Mouse (Mus musculus) hindbrain, postnatal 0 days (tissue): ENCODE results near the gene Slc16a9. TPM values are rescaled to one million over a fixed set of nuclear protein-coding genes. Genes with fewer than 3 reads are reported as not detected.
"Not testable (repeated sequence)": the region's sequence is repeated elsewhere in the genome, so short reads cannot be mapped to it uniquely, and the experiment has no call there.

ENCODE experiments used
- ATAC-seq: fragments of 200-750 bp; cut with Nextera tagmentation; 2 replicates; pipeline ENCODE4 v1.8.0; 2017; ENCODE audit warnings: mild to moderate bottlenecking, moderate TSS enrichment, moderate library complexity
- DNase-seq: peaks from one replicate; pipeline ENCODE4 v3.0.0-alpha.2; 2015; ENCODE audit warnings: low spot score
- H3K27ac ChIP-seq: fragments of 300-500 bp; sonication (generic); 2 replicates; pipeline ENCODE4 v1.5.1; 2014; ENCODE audit warnings: mild to moderate bottlenecking
- H3K27me3 ChIP-seq: fragments of 300-500 bp; sonication (generic); 2 replicates; pipeline ENCODE4 v1.6.1; 2014; ENCODE audit warnings: low read length, mixed read lengths; ENCODE audit not compliant: insufficient read depth
- H3K36me3 ChIP-seq: fragments of 300-500 bp; sonication (generic); 2 replicates; pipeline ENCODE4 v1.6.1; 2014; ENCODE audit warnings: low read length, mixed read lengths; ENCODE audit not compliant: insufficient read depth
- H3K4me1 ChIP-seq: fragments of 300-500 bp; sonication (generic); 2 replicates; pipeline ENCODE4 v1.6.1; 2014; ENCODE audit warnings: antibody characterized with exemption, low read length, mixed read lengths; ENCODE audit not compliant: insufficient read depth
- H3K4me2 ChIP-seq: fragments of 300-500 bp; sonication (generic); 2 replicates; pipeline ENCODE4 v1.6.1; 2014; ENCODE audit warnings: low read depth, mild to moderate bottlenecking, low read length, moderate library complexity, mixed read lengths
- H3K4me3 ChIP-seq: fragments of 300-500 bp; sonication (generic); 2 replicates; pipeline ENCODE4 v1.5.1; 2014; ENCODE audit warnings: low read length
- H3K9ac ChIP-seq: fragments of 300-500 bp; sonication (generic); replicated peaks from 2 replicates; pipeline ENCODE4 v1.6.1; 2014; ENCODE audit warnings: mild to moderate bottlenecking, low read length, moderate library complexity, mixed read lengths
- H3K9me3 ChIP-seq: fragments of 300-500 bp; sonication (generic); 2 replicates; pipeline ENCODE4 v1.6.1; 2016; ENCODE audit warnings: low read length, mixed read lengths
- CTCF ChIP-seq: IDR thresholded peaks from 2 replicates; pipeline ENCODE4 v1.5.1; 2016; ENCODE audit warnings: antibody characterized with exemption, control low read depth, low read depth
- WGBS: fragments of 180-500 bp; shearing (Covaris S2); extraction: QIAGEN DNeasy Blood & Tissue Kit; methylation state at CpG from one replicate; pipeline ENCODE4 v1.1.7; 2014; 5-methylcytosine and 5-hydroxymethylcytosine counted together
- polyA plus RNA-seq: library from polyadenylated mRNA; unstranded; fragments of >200 nt; fragmentation: Nextera tagmentation; extraction: Ambion mirVana; gene quantifications from 2 replicates; pipeline ENCODE4 v1.2.1, GENCODE M21; 2015
- total RNA-seq: library from RNA; depleted of rRNA; stranded (reverse); fragments of >200 nt; gene quantifications from 2 replicates; pipeline ENCODE4 v1.2.3, GENCODE M21; 2014

Gene Slc16a9
- total and polyA plus RNA-seq, 2 experiments from 2014 or later, result 4.7 to 11.6 TPM

- Histone ChIP-seq H3K27me3 (no peaks in the 10 kb centered on the region), H3K4me3 (no peak overlapping the region), H3K9ac (no peak overlapping the region), H3K36me3 (no peaks in the 10 kb centered on the region), H3K9me3 (no peaks in the 10 kb centered on the region), H3K4me1 (no peaks in the 10 kb centered on the region; the same call in 1 of the 2 replicates), H3K4me2 (no peak overlapping the region), H3K27ac (no peak overlapping the region)
- 85% methylated on average over 6 of the region's 6 CpGs for WGBS
- ATAC-seq (no peak), DNase-seq (no peak)
- no peak for TF ChIP-seq CTCF
Observed at GRCm38 (mm10) chr10:70199466-70200210, 45.3 kb upstream of the Slc16a9 start.

- no peak for ATAC-seq
- Histone ChIP-seq H3K27ac (no peak overlapping the region), H3K9me3 (no peaks in the 10 kb centered on the region), H3K27me3 (no peaks in the 10 kb centered on the region), H3K9ac (no peak overlapping the region), H3K4me1 (no peaks in the 10 kb centered on the region; the same call in 1 of the 2 replicates), H3K4me3 (no peak overlapping the region), H3K4me2 (no peak overlapping the region), H3K36me3 (no peaks in the 10 kb centered on the region)
- TF ChIP-seq CTCF, result no peak
- 59% methylated on average over 12 of the region's 12 CpGs for WGBS
- DNase-seq, result no peak
Observed at GRCm38 (mm10) chr10:70200889-70201500, 43.9 kb upstream of the Slc16a9 start.

- H3K36me3 ChIP-seq, result no peaks in the 10 kb centered on the region
- peak within 1 kb of the TSS; percentile 29; the same call in 1 of the 2 replicates for H3K27ac ChIP-seq
- H3K9ac ChIP-seq, result peak within 1 kb of the TSS; percentile 21; the same call in 1 of the 2 replicates
- WGBS, result 44% methylated on average over 17 of the region's 17 CpGs
- no peak for ATAC-seq
- H3K9me3 ChIP-seq, result no peaks in the 10 kb centered on the region
- DNase-seq, result peak; percentile 29
- H3K4me1 ChIP-seq, result no peaks in the 10 kb centered on the region; the same call in 1 of the 2 replicates
- H3K4me2 ChIP-seq, result peak within 1 kb of the TSS; percentile 16; the same call in 1 of the 2 replicates
- no peak for TF ChIP-seq CTCF
- no peak within 1 kb of the TSS for H3K4me3 ChIP-seq
- H3K27me3 ChIP-seq, result no peaks in the 10 kb centered on the region
Observed at GRCm38 (mm10) chr10:70204505-70205399, 40.1 kb upstream of the Slc16a9 start, which contains the start of gene Mrln. Gene Mrln (plus strand): TSS chr10:70204664.

GRCm38 (mm10) chr10:70211281-70211680 is 33.6 kb upstream of the Slc16a9 start:
- ATAC-seq (no peak), DNase-seq (no peak)
- TF ChIP-seq CTCF, result no peak
- H3K36me3 ChIP-seq, result no peaks in the 10 kb centered on the region
- no peaks in the 10 kb centered on the region for H3K9me3 ChIP-seq
- 80% methylated on average over 9 of the region's 9 CpGs for WGBS
- no peak overlapping the region for H3K27ac ChIP-seq
- no peak overlapping the region for H3K4me2 ChIP-seq
- H3K4me1 ChIP-seq, result no peaks in the 10 kb centered on the region
- H3K9ac ChIP-seq, result no peak overlapping the region
- H3K27me3 ChIP-seq, result no peaks in the 10 kb centered on the region
- no peak overlapping the region for H3K4me3 ChIP-seq

- TF ChIP-seq CTCF, result no peak
- 59% methylated on average over 5 of the region's 5 CpGs for WGBS
Observed at GRCm38 (mm10) chr10:70220971-70221370, 23.9 kb upstream of the Slc16a9 start.

GRCm38 (mm10) chr10:70222231-70222630 is 22.7 kb upstream of the Slc16a9 start:
- not testable (repeated sequence) for H3K4me2 ChIP-seq, H3K9me3 ChIP-seq, ATAC-seq, H3K4me1 ChIP-seq, H3K27ac ChIP-seq, H3K4me3 ChIP-seq, H3K27me3 ChIP-seq, H3K9ac ChIP-seq, H3K36me3 ChIP-seq, DNase-seq
- 94% methylated on average over 8 of the region's 8 CpGs for WGBS

More at GRCm38 (mm10) chr10:70220971-70221370, 23.9 kb upstream of the Slc16a9 start:
- H3K4me1 ChIP-seq, result no peaks in the 10 kb centered on the region
- no peak overlapping the region for H3K4me2 ChIP-seq
- no peaks in the 10 kb centered on the region for H3K36me3 ChIP-seq
- H3K27ac ChIP-seq, result no peak overlapping the region
- ATAC-seq (no peak), DNase-seq (no peak)
- H3K4me3 ChIP-seq, result no peak overlapping the region
- H3K9me3 ChIP-seq, result no peaks in the 10 kb centered on the region
- H3K27me3 ChIP-seq, result no peaks in the 10 kb centered on the region
- no peak overlapping the region for H3K9ac ChIP-seq
